Mouse (Mus musculus) limb, embryonic 12.5 days (tissue): ENCODE measurements at regions not wholly inside any gene's neighbourhood (a gene's known extent, or its start where the extent isn't known, plus 50 kb on each side); places are given as distances from the start of the nearest gene placed in this dataset.

Source experiments
- ATAC-seq: fragments of 200-750 bp; cut with Nextera tagmentation; 2 replicates; pipeline ENCODE4 v1.8.0; 2017; ENCODE audit warnings: low read depth, moderate TSS enrichment; ENCODE audit not compliant: insufficient number of reproducible peaks, insufficient read depth, low FRiP score, low TSS enrichment
- H3K27ac ChIP-seq: fragments of 300-500 bp; sonication (generic); 2 replicates; pipeline ENCODE4 v1.5.1; 2016; ENCODE audit warnings: mild to moderate bottlenecking, moderate library complexity
- H3K27me3 ChIP-seq: fragments of 300-500 bp; sonication (generic); 2 replicates; pipeline ENCODE4 v1.6.1; 2016; ENCODE audit warnings: mild to moderate bottlenecking, moderate library complexity
- H3K36me3 ChIP-seq: fragments of 300-500 bp; sonication (generic); 2 replicates; pipeline ENCODE4 v1.6.1; 2016; ENCODE audit warnings: mild to moderate bottlenecking, moderate library complexity
- H3K4me1 ChIP-seq: fragments of 300-500 bp; sonication (generic); replicated peaks from 2 replicates; pipeline ENCODE4 v1.6.1; 2016
- H3K4me2 ChIP-seq: fragments of 300-500 bp; sonication (generic); 2 replicates; pipeline ENCODE4 v1.6.1; 2016; ENCODE audit warnings: mild to moderate bottlenecking, moderate library complexity
- H3K4me3 ChIP-seq: fragments of 300-500 bp; sonication (generic); replicated peaks from 2 replicates; pipeline ENCODE4 v1.5.1; 2016; ENCODE audit warnings: mild to moderate bottlenecking
- H3K9ac ChIP-seq: fragments of 300-500 bp; sonication (generic); replicated peaks from 2 replicates; pipeline ENCODE4 v1.6.1; 2016; ENCODE audit warnings: mild to moderate bottlenecking, moderate library complexity
- H3K9me3 ChIP-seq: fragments of 300-500 bp; sonication (generic); 2 replicates; pipeline ENCODE4 v1.6.1; 2016; ENCODE audit warnings: mild to moderate bottlenecking, moderate library complexity
- WGBS: fragments of 180-500 bp; shearing (Covaris S2); methylation state at CpG from one replicate; pipeline ENCODE4 v1.1.7; 2016; 5-methylcytosine and 5-hydroxymethylcytosine counted together

GRCm38 (mm10) chr12:106389214-106389613 lies 379.2 kb downstream of the Vrk1 start:
- Histone ChIP-seq H3K4me3 (no peak overlapping the region), H3K27ac (no peak overlapping the region), H3K4me1 (no peaks in the 10 kb centered on the region), H3K9me3 (no peaks in the 10 kb centered on the region), H3K36me3 (no peaks in the 10 kb centered on the region), H3K27me3 (peaks cover 7% of the 10 kb centered on the region; the same call in 1 of the 2 replicates), H3K9ac (no peak overlapping the region), H3K4me2 (no peak overlapping the region)
- WGBS, result 92% methylated on average over 11 of the region's 11 CpGs
- ATAC-seq, result no peak

DNA sequence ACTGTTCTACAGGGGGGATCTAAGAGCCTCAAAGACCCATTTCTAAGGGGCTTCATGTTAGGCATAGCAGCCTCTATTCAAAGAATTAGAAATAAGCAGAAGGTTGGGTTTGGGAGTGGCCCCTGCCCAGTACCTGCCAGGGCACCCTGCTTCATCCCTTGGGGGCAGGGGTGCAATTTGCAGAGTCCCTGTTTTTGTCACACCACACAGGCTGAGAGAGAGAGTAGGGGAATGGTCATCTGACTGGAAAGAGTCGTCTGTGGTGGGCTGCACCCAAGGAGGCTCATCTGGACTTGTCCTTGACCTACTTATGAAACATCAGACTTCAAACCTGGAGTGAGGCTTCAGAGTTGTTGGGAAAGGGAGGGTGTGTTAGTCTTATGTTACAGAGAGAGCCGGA lies 382.3 kb downstream of the Vrk1 start:
- Histone ChIP-seq H3K27me3 (no peaks in the 10 kb centered on the region), H3K9ac (no peak overlapping the region), H3K36me3 (no peaks in the 10 kb centered on the region), H3K4me3 (no peak overlapping the region), H3K27ac (no peak overlapping the region), H3K4me2 (no peak overlapping the region), H3K9me3 (no peaks in the 10 kb centered on the region), H3K4me1 (no peaks in the 10 kb centered on the region)
- ATAC-seq, result no peak
- WGBS, result 86% methylated on average over 2 of the region's 2 CpGs

DNA sequence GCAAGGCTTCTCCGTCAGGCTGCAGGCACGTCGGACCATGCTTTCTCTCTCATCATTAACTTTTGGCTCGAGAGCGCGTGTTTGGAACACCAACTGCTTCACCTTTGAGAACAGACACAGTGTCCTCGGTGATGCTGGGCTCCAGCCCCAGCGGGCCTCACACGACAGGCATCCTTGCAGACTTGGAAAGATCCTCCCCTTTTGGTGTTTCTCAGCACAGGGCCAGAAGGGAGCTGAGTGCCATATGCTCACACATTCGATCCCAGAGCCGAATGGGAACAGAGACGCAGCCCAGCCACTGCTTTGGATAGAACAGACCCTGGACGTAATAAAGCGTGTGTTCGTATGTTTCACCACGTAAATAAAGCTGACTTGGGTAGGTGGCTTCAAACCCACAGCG lies 389.1 kb downstream of the Vrk1 start:
- Histone ChIP-seq H3K4me1 (no peaks in the 10 kb centered on the region), H3K4me3 (no peak overlapping the region), H3K9ac (no peak overlapping the region), H3K9me3 (no peaks in the 10 kb centered on the region), H3K27me3 (no peaks in the 10 kb centered on the region), H3K36me3 (no peaks in the 10 kb centered on the region), H3K4me2 (no peak overlapping the region), H3K27ac (no peak overlapping the region)
- ATAC-seq, result no peak
- WGBS, result 79% methylated on average over 17 of the region's 17 CpGs

DNA sequence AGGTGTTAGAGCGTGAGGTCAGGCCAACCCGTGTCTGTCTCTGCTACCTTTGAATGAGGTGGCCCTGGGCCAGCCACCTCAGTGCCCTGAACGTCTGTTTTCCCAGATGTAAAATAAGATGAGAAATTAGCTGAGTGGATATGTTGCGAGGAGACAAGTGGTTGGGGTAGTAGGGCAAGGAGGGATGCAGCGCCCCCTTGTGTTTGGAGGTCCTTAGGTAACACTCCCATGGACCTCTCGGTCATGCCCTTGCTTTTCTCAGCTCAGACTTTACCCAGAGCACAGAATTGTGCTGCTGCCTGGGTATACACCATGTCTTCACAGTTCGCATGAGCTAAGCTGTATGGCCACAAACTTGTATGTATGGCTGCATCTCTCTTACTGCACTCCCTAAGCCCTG lies 401.0 kb downstream of the Vrk1 start:
- Histone ChIP-seq H3K4me3 (no peak overlapping the region), H3K9me3 (no peaks in the 10 kb centered on the region), H3K4me1 (no peaks in the 10 kb centered on the region), H3K36me3 (no peaks in the 10 kb centered on the region), H3K4me2 (no peak overlapping the region), H3K9ac (no peak overlapping the region), H3K27me3 (no peaks in the 10 kb centered on the region), H3K27ac (no peak overlapping the region)
- ATAC-seq, result no peak
- WGBS, result 78% methylated on average over 7 of the region's 7 CpGs

GRCm38 (mm10) chr12:106426631-106427030 lies 416.6 kb downstream of the Vrk1 start:
- H3K4me1 ChIP-seq, result no peaks in the 10 kb centered on the region
- no peaks in the 10 kb centered on the region for H3K27me3 ChIP-seq
- ATAC-seq, result no peak
- no peak overlapping the region for H3K9ac ChIP-seq
- 81% methylated on average over 4 of the region's 4 CpGs for WGBS
- no peak overlapping the region for H3K4me3 ChIP-seq
- H3K9me3 ChIP-seq, result no peaks in the 10 kb centered on the region
- H3K4me2 ChIP-seq, result no peak overlapping the region
- no peak overlapping the region for H3K27ac ChIP-seq
- H3K36me3 ChIP-seq, result no peaks in the 10 kb centered on the region

DNA sequence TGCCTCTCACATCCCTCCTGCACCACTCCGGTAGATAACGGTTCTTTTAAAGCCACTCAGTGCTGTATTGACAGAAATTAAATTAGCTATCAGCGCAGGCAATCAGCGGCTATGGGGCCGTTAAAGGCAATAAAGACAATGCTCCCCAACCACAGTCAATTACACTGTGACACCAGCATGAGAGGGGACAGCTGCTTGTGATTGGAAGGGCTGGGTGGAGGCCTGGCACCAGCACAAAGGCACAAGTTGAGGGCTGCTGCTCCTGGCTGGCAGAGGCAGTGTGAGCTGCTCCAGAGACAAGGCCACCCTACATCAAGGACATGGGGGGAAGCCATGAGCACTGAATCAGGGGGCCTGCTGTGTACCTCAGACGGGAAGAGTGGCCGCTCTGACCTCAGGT lies 420.0 kb downstream of the Vrk1 start:
- WGBS, result 23% methylated on average over 7 of the region's 7 CpGs
- ATAC-seq, result no peak
- no peak overlapping the region for H3K27ac ChIP-seq

GRCm38 (mm10) chr12:106445151-106445550 lies 435.1 kb downstream of the Vrk1 start:
- no peaks in the 10 kb centered on the region for H3K9me3 ChIP-seq
- no peak for ATAC-seq
- no peak overlapping the region for H3K27ac ChIP-seq
- H3K4me2 ChIP-seq, result no peak overlapping the region
- H3K4me3 ChIP-seq, result no peak overlapping the region
- no peaks in the 10 kb centered on the region for H3K36me3 ChIP-seq
- WGBS, result 50% methylated on average over 7 of the region's 7 CpGs
- 0 out of 2 replicates have a peak, but pooled peaks cover 5% of the 10 kb centered on the region for H3K27me3 ChIP-seq
- H3K9ac ChIP-seq, result no peak overlapping the region
- H3K4me1 ChIP-seq, result no peaks in the 10 kb centered on the region

More for the DNA sequence above, 420.0 kb downstream of the Vrk1 start:
- H3K36me3 ChIP-seq, result no peaks in the 10 kb centered on the region
- H3K4me3 ChIP-seq, result no peak overlapping the region
- no peaks in the 10 kb centered on the region for H3K9me3 ChIP-seq
- no peak overlapping the region for H3K4me2 ChIP-seq
- H3K9ac ChIP-seq, result no peak overlapping the region
- no peaks in the 10 kb centered on the region for H3K27me3 ChIP-seq
- no peaks in the 10 kb centered on the region for H3K4me1 ChIP-seq

DNA sequence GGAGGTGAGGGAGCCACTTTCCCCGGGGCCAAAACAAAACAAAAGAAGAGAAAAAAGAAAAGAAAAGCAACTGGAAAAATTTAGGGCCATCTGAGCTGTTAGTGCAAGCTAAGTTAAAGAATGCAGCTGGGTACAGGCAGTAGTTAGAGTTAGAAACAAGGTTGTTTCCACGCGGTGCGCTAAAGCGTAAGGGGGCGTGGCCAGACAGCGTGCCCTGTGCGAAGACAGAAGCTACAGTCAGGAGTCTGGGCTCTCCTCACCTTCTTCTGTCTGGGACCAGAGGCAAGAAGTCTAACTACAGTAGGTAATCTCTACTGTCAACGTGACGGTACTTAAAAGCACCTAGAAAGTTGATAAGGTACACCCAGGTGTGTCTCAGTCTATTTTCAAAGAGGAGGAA lies 435.9 kb downstream of the Vrk1 start:
- Histone ChIP-seq H3K36me3 (no peaks in the 10 kb centered on the region), H3K4me1 (no peaks in the 10 kb centered on the region), H3K4me2 (no peak overlapping the region), H3K27me3 (0 out of 2 replicates have a peak, but pooled peaks cover 5% of the 10 kb centered on the region), H3K27ac (no peak overlapping the region), H3K9ac (no peak overlapping the region), H3K9me3 (no peaks in the 10 kb centered on the region), H3K4me3 (no peak overlapping the region)
- ATAC-seq, result no peak
- 61% methylated on average over 10 of the region's 10 CpGs for WGBS

DNA sequence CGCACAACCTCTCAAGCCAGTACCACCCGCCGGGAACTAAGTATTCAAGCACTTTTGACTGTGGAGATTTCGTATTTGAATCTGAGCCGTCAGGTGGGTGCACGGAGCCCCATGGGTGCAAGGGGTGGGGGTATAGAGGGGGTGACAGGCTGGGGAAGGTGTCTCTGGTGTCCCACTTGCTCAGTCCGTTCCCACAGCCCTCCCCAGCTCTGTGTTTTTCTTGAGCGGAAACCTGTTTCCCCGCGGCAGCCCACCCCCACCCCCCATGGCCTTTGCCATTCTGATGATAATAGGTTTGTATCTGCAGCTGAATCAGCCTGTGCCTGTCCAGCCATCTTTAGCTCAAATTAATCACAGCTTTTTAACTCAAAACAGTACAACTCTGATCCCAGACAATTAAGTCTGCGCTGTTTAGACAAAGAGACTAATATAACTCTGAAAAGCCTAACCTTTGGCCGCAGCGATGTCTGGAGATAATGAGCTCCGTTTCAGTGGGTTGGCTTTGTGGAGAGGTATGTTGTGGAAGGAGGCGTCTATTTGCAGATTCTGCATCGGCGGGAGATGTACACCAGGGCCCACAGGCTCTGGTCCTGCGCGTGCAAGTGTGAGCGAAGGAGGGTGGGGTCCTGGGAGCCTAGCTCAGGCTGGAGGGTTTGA lies 437.0 kb downstream of the Vrk1 start:
- no peaks in the 10 kb centered on the region for H3K36me3 ChIP-seq
- no peak overlapping the region for H3K9ac ChIP-seq
- no peaks in the 10 kb centered on the region for H3K4me1 ChIP-seq
- 71% methylated on average over 20 of the region's 20 CpGs for WGBS
- no peak overlapping the region for H3K4me3 ChIP-seq
- H3K4me2 ChIP-seq, result no peak overlapping the region
- H3K9me3 ChIP-seq, result no peaks in the 10 kb centered on the region
- no peak for ATAC-seq
- H3K27ac ChIP-seq, result no peak overlapping the region
- H3K27me3 ChIP-seq, result 0 out of 2 replicates have a peak, but pooled peaks cover 5% of the 10 kb centered on the region

- Histone ChIP-seq H3K27me3 (0 out of 2 replicates have a peak, but pooled peaks cover 5% of the 10 kb centered on the region), H3K4me2 (no peak overlapping the region), H3K27ac (no peak overlapping the region), H3K9me3 (no peaks in the 10 kb centered on the region), H3K4me3 (no peak overlapping the region), H3K4me1 (no peaks in the 10 kb centered on the region), H3K36me3 (no peaks in the 10 kb centered on the region), H3K9ac (no peak overlapping the region)
- WGBS, result 85% methylated on average over 6 of the region's 6 CpGs
- no peak for ATAC-seq
Measured at GRCm38 (mm10) chr12:106448551-106448950, 438.5 kb downstream of the Vrk1 start.

DNA sequence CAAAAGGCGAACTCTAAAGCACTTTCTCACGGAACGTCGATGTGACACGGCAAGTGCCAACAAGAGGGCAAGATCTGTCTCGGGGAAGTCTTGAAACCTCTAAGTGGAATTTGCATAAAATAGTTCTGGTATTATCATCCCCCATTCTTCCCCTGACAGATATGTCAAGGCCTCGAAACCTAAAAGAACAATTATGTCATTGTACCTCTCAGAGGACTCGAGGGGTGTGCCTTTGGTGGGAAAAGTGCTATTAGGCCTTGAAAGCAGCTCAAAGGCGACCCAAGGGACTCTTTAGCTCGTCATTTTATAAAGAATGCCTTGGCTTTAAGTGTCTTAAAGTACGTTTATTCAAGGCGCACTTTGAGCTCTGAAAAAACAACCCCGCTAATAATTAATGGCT lies 443.5 kb downstream of the Vrk1 start:
- WGBS, result 85% methylated on average over 13 of the region's 13 CpGs
- Histone ChIP-seq H3K9ac (no peak overlapping the region), H3K36me3 (no peaks in the 10 kb centered on the region), H3K27me3 (peaks cover 11% of the 10 kb centered on the region), H3K4me2 (no peak overlapping the region), H3K9me3 (no peaks in the 10 kb centered on the region), H3K4me1 (no peaks in the 10 kb centered on the region), H3K27ac (no peak overlapping the region), H3K4me3 (no peak overlapping the region)
- ATAC-seq, result no peak

DNA sequence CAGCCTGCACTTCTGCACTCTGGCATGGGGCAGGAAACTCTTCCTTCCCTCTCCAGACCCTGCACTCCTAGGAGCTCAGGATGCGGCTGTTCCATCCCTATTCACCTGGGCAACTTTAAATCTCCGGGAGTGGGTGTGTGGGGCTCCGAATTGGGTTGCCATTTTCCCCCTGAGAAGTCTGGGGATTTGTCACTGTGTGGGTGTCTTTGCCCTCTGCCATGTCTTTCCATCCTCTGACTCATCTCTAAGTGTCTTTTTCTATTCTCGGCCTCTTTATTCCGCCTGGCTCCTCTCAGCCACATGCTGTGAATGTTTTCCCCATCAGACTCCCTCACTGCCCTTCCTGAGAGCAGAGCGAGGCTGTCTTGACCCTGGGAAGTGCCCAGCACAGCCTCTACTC lies 448.2 kb downstream of the Vrk1 start:
- H3K9me3 ChIP-seq, result no peaks in the 10 kb centered on the region
- H3K36me3 ChIP-seq, result no peaks in the 10 kb centered on the region
- 63% methylated on average over 6 of the region's 6 CpGs for WGBS
- H3K4me2 ChIP-seq, result no peak overlapping the region
- H3K27me3 ChIP-seq, result peaks cover 17% of the 10 kb centered on the region
- H3K9ac ChIP-seq, result no peak overlapping the region
- no peak for ATAC-seq
- no peak overlapping the region for H3K27ac ChIP-seq
- H3K4me1 ChIP-seq, result no peaks in the 10 kb centered on the region
- H3K4me3 ChIP-seq, result no peak overlapping the region
